Mouse (Mus musculus) thymus, postnatal 10 days (tissue): ENCODE data around the gene 1700001P01Rik.
"Not testable (repeated sequence)": the region's sequence is repeated elsewhere in the genome, so short reads cannot be mapped to it uniquely, and the experiment has no call there.

Source experiments
- DNase-seq, 2 experiments: peaks; one replicate each; pipeline ENCODE4 v3.0.0; 2021; ENCODE audit warnings: low spot score in 2 of 2

1700001P01Rik gene

DNA sequence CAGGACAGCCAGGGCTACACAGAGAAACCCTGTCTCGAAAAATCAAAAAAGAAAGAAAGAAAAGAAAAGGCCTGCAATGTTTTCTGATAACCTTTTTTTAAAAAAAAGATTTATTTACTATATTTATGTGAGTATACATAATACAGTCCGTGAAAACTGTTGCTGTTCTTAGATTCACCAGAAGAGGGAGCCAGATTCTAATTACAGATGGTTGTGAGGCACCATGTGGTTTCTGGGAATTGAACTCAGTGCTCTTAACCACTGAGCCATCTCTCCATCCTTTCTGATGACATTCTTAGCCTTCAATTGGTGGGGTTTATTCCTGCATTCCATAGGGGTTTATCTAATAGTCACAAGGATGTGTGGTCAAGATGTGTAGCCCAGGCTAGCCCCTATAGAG lies 17.4 kb upstream of the 1700001P01Rik start:
- peak in 1 of 2 experiments; percentile 77 for DNase-seq

DNA sequence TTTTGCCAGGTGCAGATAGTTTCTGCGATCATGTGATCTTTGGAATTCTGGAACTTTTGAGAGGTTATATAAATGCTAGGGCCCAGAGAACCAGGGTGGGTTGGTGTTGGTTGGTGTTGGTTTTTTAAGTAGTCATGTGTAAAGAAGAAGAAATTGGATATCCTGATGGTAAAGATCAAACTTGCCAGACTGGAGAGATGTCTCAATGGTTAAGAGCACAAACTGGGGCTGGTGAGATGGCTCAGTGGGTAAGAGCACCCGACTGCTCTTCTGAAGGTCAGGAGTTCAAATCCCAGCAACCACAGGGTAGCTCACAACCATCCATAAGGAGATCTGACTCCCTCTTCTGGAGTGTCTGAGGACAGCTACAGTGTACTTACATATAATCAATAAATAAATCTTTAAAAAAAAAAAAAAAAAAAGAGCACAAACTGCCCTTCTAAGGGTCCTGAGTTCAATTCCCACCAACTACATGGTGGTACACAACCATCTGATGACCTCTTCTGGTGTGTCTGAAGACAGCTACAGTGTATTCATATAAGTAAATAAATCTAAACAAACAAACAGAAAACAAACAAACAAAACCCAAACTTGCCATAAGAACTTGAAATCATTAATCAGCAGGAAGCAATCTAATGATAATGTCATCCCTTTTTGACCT lies 15.2 kb upstream of the 1700001P01Rik start:
- DNase-seq: not testable (repeated sequence)

DNA sequence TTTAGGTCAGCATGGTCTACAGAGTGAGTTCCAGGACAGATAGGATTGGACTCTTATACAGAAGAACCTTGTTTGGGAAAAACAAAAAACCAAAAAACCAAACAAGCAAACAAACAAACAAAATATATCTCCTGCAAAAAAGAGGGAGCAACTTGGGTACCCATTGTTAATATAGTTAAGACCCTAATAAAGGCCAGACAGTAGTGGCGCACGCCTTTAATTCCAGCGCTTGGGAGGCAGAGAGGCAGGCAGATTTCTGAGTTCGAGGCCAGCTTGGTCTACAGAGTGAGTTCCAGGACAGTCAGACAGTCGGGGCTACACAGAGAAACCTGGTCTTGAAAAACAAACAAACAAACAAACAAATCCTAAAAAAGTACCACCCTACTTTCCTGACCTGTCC lies 14.0 kb upstream of the 1700001P01Rik start:
- DNase-seq: no peak

DNA sequence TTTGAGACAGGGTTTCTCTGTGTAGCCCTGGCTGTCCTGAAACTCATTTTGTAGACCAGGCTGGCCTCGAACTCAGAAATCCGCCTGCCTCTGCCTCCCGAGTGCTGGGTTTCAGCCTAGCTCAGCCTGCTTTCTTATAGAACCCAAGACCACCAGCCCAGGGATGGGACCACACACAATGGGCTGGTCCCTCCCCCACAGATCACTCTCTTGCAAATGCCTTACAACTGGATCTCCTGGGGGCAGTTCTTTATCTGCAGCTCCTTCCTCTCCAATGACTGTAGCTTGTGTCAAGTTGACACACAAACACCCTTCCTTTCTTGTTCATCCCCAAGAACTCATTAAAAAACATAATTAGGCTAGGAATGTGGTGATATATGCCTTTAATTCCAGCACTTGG lies 12.2 kb upstream of the 1700001P01Rik start:
- no peak for DNase-seq

DNA sequence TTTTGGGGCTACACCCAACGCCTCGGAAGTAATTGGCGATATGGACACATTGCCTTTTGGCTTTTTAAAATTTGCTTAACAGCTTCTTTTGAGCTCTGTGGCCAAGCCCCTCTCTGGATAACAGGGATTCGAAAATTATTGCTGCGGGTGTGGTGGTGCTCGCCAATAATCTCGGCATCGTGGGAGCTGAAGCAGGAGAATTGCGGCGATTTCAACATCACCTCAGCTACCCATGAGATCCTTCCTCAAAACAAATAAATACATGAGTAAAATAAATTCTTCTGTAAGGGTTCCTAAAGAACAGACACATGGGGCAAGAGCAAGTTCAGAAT lies 6.8 kb upstream of the 1700001P01Rik start:
- DNase-seq: no peak

DNA sequence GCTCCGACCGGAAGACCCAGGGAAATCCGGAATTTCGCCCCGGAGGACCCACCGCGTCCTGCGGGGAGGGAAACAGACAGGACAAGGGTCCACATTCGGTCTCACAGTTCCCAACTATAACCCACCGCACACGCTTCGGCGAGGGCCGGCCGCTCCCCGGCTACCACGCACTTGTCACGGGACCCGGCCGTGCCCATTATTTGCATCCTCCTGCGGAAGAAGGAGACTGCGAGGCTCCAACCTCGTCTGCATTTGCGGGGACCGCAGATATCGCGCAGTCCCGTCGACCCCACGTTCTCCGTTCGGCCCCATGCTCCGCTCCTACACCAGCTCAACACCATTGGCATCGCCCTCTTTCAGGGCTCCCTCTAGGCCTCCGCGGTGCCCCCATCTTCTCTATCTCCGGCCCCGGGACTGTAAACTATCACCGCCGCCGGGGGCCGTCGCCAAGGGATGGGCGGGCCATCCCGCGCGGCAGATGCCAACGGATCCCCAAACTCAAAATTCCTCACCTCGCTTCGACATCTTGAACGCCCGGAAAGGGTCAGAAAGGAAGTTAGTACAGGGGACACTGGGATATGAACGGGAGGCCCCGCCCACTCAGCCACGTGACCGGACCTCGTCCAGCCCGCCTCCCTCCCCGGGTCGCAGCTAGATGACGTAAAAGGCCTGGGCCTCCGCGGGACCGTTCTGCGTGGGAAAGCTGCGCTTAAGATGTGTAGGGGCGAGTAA lies 6.3 kb upstream of the 1700001P01Rik start, which contains the start of gene Rpl23:
Gene Rpl23, minus strand, starts transcription at position 606 of the 732 bp plus-strand sequence.
- DNase-seq: peak; percentile 97 to 99

DNA sequence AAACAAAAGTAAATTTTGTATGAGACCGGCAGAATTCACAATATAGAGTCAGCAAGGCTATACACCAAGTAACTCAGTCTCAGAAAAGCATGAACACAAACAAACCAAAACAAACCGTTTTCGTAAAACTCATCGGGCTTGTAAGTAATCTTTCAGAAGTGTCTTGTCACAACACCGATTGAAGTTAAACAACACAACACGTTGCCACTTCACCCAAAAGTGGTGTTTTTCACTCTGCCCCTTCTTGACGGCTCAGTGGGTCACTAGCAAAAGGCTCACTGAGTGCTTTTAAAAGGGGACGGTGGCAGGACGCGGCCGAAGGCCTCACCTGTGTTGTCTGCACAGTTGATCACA lies 5.7 kb upstream of the 1700001P01Rik start:
- DNase-seq: no peak

DNA sequence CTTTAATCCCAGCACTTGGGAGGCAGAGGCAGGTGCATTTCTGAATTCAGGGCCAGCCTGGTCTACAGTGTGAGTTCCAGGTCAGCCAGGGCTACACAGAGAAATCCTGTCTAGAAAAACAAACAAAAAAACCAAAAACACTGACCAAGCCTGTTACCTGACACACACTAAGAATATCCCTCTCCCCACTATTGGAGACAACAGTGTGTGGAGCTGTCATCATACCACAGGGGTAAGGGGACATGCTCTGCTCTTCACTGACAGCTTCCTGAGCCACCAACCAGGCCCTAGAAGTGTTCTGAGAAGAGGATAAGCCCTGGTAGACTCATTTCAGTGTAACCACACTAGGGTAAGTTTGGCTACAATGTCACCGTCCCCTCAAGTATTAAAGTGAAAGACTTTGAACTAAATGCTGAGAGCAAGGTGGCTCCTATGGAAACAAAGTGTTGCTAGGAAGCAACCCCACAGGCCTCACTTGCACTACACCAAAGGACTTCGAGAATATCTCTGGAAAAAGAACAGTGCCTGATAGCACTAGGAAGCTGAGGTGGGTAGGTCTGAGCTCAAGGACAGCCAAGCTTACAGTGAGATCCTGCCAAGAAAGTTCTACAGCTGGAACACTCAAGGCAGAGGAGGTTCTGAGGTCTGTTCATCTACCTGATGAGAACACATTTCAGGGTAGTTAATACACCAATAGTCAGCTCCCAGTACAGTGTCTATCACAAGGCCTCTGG lies 4.4 kb upstream of the 1700001P01Rik start:
- no peak for DNase-seq

DNA sequence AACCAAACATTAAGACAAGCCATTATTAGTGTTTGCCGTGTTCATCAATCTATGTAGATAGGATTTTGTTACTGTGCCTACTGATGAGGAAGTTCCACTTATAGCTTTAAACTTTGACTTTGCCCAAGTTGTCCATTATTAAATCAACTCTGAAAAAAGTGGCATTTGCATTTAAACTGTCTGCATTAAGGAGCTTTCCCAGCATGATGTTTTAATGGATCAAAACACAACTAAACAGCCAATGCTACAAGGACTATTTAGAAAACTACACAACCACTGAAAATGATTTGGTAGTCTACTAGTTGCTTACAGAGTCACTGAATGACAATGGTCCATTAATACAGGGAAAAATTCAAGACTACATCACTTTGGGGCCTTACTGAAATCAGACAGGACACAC lies 3.2 kb upstream of the 1700001P01Rik start:
- no peak for DNase-seq

DNA sequence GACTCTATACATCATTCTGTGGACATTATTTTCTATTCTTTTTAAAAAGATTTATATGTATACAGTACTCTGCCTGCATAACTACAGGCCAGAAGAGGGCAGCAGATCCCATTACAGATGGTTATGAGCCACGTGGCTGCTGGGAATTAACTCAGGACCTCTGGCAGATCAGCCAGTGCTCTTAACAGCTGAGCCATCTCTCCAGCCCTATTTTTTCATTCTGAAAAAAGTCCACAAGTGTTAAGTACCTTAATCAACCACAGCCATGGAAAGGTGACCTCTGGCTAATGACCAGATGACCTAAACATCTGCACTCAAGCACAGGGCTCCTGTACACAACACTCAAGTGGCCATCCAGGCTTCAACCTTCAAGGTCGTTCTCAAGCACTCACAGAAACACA lies 1.4 kb upstream of the 1700001P01Rik start:
- no peak for DNase-seq

DNA sequence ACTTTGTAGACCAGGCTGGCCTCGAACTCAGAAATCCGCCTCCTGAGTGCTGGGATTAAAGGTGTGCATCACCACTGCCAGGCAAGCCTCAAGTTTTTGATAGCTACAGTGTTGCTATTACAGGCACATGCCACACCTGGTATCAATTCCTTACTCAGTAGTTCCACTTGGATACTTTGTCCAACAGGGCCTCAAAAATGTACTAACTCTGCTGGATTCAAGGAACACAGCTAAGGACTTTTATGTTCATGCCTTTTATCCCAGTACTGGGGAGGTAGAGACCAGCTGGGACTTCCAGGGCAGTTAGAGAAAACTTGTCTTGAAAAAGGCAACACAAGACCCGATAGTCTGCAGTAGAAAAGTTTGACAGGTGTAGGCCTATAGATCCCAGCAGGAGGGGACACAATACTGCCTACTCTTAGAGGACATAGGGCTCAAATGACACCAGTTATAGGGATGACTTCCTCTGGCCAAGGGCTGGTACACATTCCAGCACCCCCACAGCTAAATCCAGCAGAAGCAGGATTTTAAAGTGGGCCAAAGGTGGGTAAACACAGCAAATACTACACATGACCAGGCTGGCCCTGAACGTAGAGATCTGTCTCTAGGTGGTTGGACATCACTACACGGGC lies 895 bp upstream of the 1700001P01Rik start:
- DNase-seq: no peak

DNA sequence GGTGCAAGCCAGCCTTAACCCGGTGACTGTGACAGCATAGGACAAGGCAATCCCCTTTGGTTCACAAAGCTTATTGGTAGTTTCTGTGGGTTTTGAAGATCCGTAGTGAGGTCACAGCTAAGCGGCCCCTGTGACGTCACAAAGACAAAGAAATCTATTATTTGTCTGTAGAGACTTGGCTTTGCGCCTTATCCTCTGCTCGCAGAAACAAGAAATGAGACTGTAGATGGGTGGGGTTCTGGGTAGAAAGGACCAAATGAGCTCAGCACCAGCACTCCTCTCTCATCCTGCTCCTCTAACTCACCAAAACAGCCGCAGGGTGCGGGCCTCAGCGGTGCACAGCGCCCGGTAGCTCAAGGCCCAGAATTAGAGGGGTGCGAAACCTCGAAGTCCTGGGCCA lies 532 bp downstream of the 1700001P01Rik start:
- DNase-seq: no peak

DNA sequence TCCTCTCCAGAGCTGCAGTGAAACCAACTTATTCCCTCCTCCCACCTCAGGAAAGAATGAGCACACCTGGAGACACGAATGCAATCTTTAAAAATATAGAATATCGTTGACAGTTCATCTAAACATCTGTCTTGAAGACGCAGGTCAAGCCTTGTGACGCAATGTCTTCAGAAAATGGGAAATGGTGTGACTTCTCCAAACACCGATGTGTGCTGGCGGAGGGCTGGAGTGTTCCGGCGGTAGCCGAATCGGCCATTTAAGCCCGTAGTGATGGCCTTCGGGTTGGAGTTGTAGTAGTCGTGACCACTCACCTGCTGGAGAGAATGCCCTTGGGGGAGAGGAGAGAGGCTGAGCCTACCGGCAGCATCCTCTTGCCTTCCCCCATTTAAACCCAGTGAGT lies 4.3 kb downstream of the 1700001P01Rik start:
- DNase-seq: no peak

DNA sequence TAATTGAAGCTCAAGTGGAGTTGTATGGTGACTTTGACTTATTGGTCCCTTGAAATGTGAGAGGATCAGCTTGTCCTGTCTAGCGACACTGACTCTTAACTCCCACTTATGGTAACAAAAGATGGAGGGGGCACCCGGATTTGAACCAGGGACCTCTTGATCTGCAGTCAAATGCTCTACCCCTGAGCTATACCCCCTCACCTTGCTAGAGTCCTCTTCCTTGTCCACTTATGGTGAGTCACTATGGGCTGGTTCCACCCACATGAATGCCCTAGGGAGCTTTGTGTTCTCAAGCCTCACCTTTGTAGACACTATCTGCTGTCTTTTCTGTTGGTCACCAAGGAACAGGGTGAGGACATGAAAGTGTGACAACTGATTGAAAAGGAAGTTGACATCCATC lies 6.0 kb downstream of the 1700001P01Rik start:
- no peak for DNase-seq

DNA sequence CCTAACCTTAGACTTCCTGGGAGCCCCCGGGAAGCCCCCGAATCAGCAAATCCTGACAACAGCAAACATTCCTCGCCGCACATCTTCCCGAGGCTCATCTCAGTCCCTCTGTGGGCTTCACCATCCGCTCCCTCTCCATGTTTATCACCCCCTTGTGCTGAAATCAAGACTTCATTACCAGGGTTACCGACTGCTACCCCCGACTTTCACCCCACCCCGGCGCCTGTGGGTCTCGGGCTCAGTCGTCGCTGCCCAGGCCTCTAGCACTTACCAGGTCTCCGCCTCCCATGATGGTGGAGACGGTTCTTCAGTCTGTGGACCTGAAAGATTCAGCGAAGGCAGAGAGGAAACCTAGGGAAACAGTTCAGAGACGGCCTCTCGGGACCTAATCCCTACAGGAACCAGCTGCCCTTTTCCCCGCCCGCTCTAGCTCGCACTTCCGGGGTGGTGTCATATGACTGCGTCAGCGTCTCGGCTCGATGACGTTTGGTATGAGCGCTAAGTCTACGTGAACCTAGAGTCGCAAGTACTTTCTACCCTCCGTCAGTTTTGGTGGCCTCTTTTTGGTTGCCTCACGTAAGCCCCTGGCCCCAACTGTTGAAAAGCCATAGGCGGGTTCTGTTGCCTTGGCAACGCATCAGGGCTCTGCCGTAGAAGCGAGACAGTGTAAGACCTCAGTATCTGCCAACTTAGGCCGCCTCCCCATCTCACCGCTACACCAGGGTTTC lies 9.4 kb downstream of the 1700001P01Rik start, which contains the start of gene Cwc25:
Gene Cwc25, minus strand, starts transcription at position 403 of the 728 bp plus-strand sequence.
- peak; percentile 89 to 90 for DNase-seq

DNA sequence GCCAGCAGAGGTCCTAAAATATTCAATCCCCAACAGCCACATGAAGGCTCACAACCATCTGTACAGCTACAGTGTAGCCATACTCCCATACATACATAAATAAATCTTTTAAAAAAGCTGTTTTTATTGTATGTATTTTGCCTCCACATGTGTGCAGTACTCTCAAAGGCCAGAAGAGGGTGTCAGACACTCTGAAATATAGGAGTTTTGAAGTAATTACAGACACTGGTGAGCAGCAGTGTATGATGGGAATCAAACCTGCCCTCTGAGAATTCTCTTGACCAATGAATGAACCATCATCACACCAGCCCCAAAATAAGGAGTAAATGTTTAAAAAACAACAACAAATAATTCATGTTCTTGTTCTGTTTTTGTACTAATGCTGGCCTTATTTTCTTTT lies 14.1 kb downstream of the 1700001P01Rik start:
- DNase-seq: no peak

DNA sequence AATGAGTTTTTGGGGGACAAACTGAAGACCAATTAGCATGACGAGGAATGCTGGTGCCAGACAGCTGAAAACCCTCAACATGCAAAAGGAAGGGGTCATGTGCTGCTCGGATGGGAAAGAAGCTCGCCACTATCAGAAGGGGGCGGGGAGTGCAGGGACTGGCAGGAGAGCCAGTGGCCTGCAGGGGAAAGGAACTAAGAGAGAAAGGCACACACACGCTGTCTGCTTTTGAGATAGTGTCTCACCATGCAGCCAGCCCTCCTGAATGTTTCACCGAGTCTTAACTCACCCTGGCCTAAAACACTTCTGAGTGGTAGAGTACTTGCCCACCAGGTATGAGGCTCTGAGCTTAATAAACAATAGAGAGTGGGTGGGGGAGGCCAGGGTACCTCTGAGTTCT lies 16.8 kb downstream of the 1700001P01Rik start:
- no peak for DNase-seq

DNA sequence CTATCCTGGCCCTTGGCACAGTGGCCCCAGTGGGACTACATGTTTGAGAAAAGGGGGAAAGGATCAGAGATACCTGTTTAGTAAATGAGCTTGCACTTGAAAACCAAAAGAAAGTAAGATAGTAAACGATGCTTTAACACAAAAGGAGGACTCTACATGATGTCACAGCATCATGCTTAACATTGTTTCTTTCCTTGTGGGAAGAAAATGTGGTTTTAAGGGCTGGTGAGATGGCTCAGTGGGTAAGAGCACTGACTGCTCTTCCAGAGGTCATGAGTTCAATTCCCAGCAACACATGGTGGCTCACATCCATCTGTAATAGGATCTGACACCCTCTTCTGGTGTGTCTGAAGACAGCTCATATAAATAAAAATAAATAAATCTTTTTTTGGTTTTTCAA lies 17.6 kb downstream of the 1700001P01Rik start:
- no peak for DNase-seq

DNA sequence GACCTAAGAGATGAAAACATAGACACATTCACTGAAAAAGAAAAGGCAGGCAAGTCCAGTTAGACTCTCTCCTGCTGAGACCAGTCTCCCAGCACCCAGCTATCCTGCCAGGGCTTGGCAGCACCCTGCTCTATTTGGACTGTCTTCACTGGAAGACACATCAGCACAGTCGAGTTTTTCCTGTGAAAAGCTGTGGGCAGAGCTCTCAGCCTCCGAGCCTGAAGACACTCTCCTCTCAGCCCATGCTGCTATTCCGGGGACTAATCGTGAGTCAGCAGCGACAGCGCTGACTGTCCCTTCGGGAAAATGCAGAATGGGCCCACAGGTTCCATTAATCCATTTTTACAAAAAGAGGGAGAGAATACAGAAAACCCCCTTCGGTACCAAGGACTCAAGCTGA lies 22.4 kb downstream of the 1700001P01Rik start:
- no peak for DNase-seq

DNA sequence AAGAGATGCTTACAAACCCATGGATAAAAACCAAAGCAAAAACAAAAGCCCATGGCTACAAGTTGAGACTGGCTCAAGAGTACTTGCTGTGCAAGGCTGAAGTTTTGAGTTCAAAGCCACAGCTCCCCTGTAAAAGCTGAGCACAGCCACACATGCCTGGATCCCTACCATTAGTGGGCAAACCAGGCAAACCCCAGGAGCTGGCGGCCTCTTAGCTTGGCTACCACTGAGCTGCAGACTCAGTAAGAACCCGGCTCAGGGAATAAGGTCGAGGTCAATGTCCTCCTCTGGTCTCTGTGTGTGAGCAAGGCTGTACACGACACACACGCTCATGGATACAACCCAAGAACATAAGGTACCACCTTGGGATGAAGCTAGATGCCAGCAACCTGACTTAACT lies 27.2 kb downstream of the 1700001P01Rik start:
- no peak for DNase-seq

DNA sequence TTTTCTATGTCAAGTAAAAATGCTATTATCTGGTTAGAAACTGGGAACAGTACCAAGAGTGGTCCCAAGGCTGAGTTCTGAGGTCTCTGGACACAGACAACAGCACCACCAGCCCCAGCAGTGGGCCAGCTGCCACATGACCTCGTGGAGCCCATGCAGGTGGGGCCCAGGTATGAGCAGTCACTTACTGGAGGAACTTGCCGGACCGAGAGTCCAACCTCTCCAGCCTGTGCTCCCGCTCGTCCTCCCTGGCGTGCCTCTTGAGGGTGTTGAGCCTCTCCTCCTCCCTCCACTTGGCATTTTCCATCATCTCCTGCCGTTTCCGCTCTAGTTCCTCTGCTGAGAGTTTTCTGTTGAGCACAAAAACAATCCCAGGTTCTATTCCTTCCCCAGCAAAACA lies 27.9 kb downstream of the 1700001P01Rik start:
- no peak for DNase-seq

DNA sequence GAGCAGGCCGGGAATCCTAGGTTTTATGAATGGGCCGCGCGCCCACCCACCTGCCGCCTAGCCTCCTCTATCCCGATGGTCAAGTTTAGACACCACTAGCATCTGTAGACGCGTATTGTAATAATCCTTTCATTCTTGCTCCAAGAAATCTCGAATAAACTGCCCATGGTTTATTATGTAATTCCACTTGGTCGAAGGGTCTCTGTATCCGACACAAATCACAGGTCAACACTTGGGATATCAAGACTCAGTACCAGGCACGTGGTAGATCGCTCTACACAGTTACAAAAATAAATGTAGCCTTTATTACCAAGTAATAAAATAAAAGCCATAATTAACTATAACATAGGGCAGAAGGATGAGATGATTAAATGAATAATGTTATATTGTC lies 30.4 kb downstream of the 1700001P01Rik start:
- no peak for DNase-seq
